Mouse (Mus musculus) G1E (cell line): ENCODE data around the gene Polr3b. TPM values are rescaled to one million over a fixed set of nuclear protein-coding genes. Genes with fewer than 3 reads are reported as not detected.

Experiments used
- ATAC-seq: 2 replicates; pipeline ENCODE4 v1.8.0; 2016; ENCODE audit warnings: mild to moderate bottlenecking; ENCODE audit not compliant: insufficient number of reproducible peaks, poor library complexity, low FRiP score, severe bottlenecking; ENCODE audit errors: extremely low read depth
- DNase-seq: peaks from one replicate; pipeline ENCODE4 v3.0.0; 2012; ENCODE audit warnings: low spot score
- H3K27me3 ChIP-seq: 2 replicates; pipeline ENCODE4 v1.6.1; 2012; ENCODE audit warnings: mild to moderate bottlenecking, low read length, inconsistent platforms; ENCODE audit not compliant: insufficient read depth
- H3K36me3 ChIP-seq: replicated peaks from 2 replicates; pipeline ENCODE3; 2012; ENCODE audit warnings: mild to moderate bottlenecking, inconsistent platforms
- H3K4me1 ChIP-seq: 2 replicates; pipeline ENCODE4 v1.6.1; 2012; ENCODE audit warnings: low read depth, low read length, inconsistent platforms, mixed read lengths; ENCODE audit not compliant: insufficient read depth
- H3K4me3 ChIP-seq: 2 replicates; pipeline ENCODE4 v1.5.1; 2012; ENCODE audit warnings: low read depth, mild to moderate bottlenecking, inconsistent platforms, low read length, moderate library complexity, mixed read lengths
- H3K9me3 ChIP-seq: replicated peaks from 2 replicates; pipeline ENCODE4 v1.6.1; 2012; ENCODE audit warnings: inconsistent platforms
- CTCF ChIP-seq: IDR thresholded peaks from 2 replicates; pipeline ENCODE4 v1.5.1; 2012; ENCODE audit warnings: low read depth, low read length, inconsistent platforms, mixed read lengths
- GATA1 ChIP-seq: IDR thresholded peaks from 2 replicates; pipeline ENCODE4 v1.6.1; 2012; ENCODE audit warnings: borderline replicate concordance, low read length, inconsistent platforms, mixed read lengths
- GATA2 ChIP-seq: IDR thresholded peaks from 2 replicates; pipeline ENCODE4 v1.6.1; 2012; ENCODE audit warnings: low read depth, low read length, inconsistent platforms, borderline replicate concordance
- POLR2AphosphoS5 ChIP-seq: IDR thresholded peaks from 2 replicates; pipeline ENCODE4 v1.6.1; 2012; ENCODE audit warnings: low read depth, low read length, inconsistent platforms; ENCODE audit not compliant: insufficient replicate concordance
- TAL1 ChIP-seq: conservative IDR thresholded peaks from 2 replicates; pipeline ENCODE4 v1.6.1; 2012; ENCODE audit warnings: low read depth, low read length, inconsistent platforms, mixed read lengths
- polyA plus RNA-seq: library from polyadenylated mRNA; stranded (reverse); fragments of >175 nt; gene quantifications from 2 replicates; pipeline ENCODE4 v1.2.3, GENCODE M21; 2012
- total RNA-seq, 2 experiments: library from RNA; stranded (forward) in 1 of 2; stranded (reverse) in 1 of 2; fragments of 200-1000 nt in 1 of 2; fragments of >200 nt in 1 of 2; fragmentation: Nextera tagmentation in 1 of 2; gene quantifications; 2 replicates each; pipeline ENCODE4 v1.2.3; 2014 to 2017

Gene Polr3b
- total and polyA plus RNA-seq, 3 experiments: 5.6 to 27.2 (median 21.9) TPM

- no peak for TF ChIP-seq GATA2
- TF ChIP-seq GATA1: no peak
- TF ChIP-seq CTCF: no peak
- no peak for TF ChIP-seq POLR2AphosphoS5
- TF ChIP-seq TAL1: no peak
- peaks cover 7% of the 10 kb centered on the region for H3K4me1 ChIP-seq
- no peaks in the 10 kb centered on the region for H3K27me3 ChIP-seq
- H3K4me3 ChIP-seq: no peak overlapping the region
- no peak for ATAC-seq
- peaks cover 62% of the 10 kb centered on the region for H3K36me3 ChIP-seq
- no peaks in the 10 kb centered on the region for H3K9me3 ChIP-seq
- no peak for DNase-seq
Measured at GRCm38 (mm10) chr10:84590956-84591355, 31.1 kb upstream of the Polr3b start.

- no peak for DNase-seq
- Histone ChIP-seq H3K4me1 (peaks cover 7% of the 10 kb centered on the region), H3K27me3 (no peaks in the 10 kb centered on the region), H3K36me3 (peaks cover 66% of the 10 kb centered on the region), H3K4me3 (no peak overlapping the region), H3K9me3 (no peaks in the 10 kb centered on the region)
- ATAC-seq: no peak
- TF ChIP-seq GATA1: no peak
- TF ChIP-seq TAL1: no peak
- TF ChIP-seq CTCF: no peak
- TF ChIP-seq POLR2AphosphoS5: no peak
- no peak for TF ChIP-seq GATA2
Measured at GRCm38 (mm10) chr10:84591640-84592148, 30.4 kb upstream of the Polr3b start.

GRCm38 (mm10) chr10:84592745-84593144 is 29.3 kb upstream of the Polr3b start:
- H3K27me3 ChIP-seq: no peaks in the 10 kb centered on the region
- ATAC-seq: no peak
- H3K4me1 ChIP-seq: peaks cover 7% of the 10 kb centered on the region
- H3K9me3 ChIP-seq: no peaks in the 10 kb centered on the region
- no peak for TF ChIP-seq GATA1
- no peak for TF ChIP-seq POLR2AphosphoS5
- no peak for TF ChIP-seq GATA2
- DNase-seq: no peak
- peaks cover 64% of the 10 kb centered on the region for H3K36me3 ChIP-seq
- H3K4me3 ChIP-seq: no peak overlapping the region

GRCm38 (mm10) chr10:84597127-84597785 is 24.8 kb upstream of the Polr3b start:
- H3K36me3 ChIP-seq: peaks cover 39% of the 10 kb centered on the region
- peaks cover 4% of the 10 kb centered on the region; the same call in 1 of the 2 replicates for H3K4me1 ChIP-seq
- ATAC-seq (no peak), DNase-seq (no peak)
- H3K9me3 ChIP-seq: no peaks in the 10 kb centered on the region
- no peaks in the 10 kb centered on the region for H3K27me3 ChIP-seq
- no peak for TF ChIP-seq CTCF
- no peak for TF ChIP-seq TAL1
- TF ChIP-seq GATA2: no peak
- TF ChIP-seq POLR2AphosphoS5: no peak
- TF ChIP-seq GATA1: no peak
- H3K4me3 ChIP-seq: no peak overlapping the region

GRCm38 (mm10) chr10:84598172-84598571 is 23.9 kb upstream of the Polr3b start:
- no peak for TF ChIP-seq CTCF

GRCm38 (mm10) chr10:84600136-84600535 is 22.0 kb upstream of the Polr3b start:
- DNase-seq: no peak
- peaks cover 39% of the 10 kb centered on the region for H3K36me3 ChIP-seq
- no peak overlapping the region for H3K4me3 ChIP-seq
- H3K27me3 ChIP-seq: no peaks in the 10 kb centered on the region
- TF ChIP-seq GATA1 (no peak), GATA2 (no peak), TAL1 (no peak)
- no peaks in the 10 kb centered on the region for H3K9me3 ChIP-seq
- ATAC-seq: no peak
- H3K4me1 ChIP-seq: peaks cover 4% of the 10 kb centered on the region; the same call in 1 of the 2 replicates

More at GRCm38 (mm10) chr10:84598172-84598571, 23.9 kb upstream of the Polr3b start:
- DNase-seq (no peak), ATAC-seq (no peak)
- Histone ChIP-seq H3K27me3 (no peaks in the 10 kb centered on the region), H3K36me3 (peaks cover 40% of the 10 kb centered on the region), H3K4me3 (no peak overlapping the region), H3K4me1 (peaks cover 4% of the 10 kb centered on the region; the same call in 1 of the 2 replicates), H3K9me3 (no peaks in the 10 kb centered on the region)

- H3K4me1 ChIP-seq: peaks cover 4% of the 10 kb centered on the region; the same call in 1 of the 2 replicates
- no peaks in the 10 kb centered on the region for H3K27me3 ChIP-seq
- no peaks in the 10 kb centered on the region for H3K9me3 ChIP-seq
- H3K4me3 ChIP-seq: no peak overlapping the region
- H3K36me3 ChIP-seq: peaks cover 46% of the 10 kb centered on the region
- no peak for DNase-seq
- no peak for ATAC-seq
- no peak for TF ChIP-seq POLR2AphosphoS5
- TF ChIP-seq GATA1: no peak
- TF ChIP-seq TAL1: no peak
- TF ChIP-seq CTCF: no peak
- TF ChIP-seq GATA2: no peak
Measured at GRCm38 (mm10) chr10:84604335-84604734, 17.8 kb upstream of the Polr3b start.
